Mouse (Mus musculus) midbrain, postnatal 0 days (tissue): Measurements from ENCODE around the gene Emp1. TPM values are rescaled to one million over a fixed set of nuclear protein-coding genes. Genes with fewer than 3 reads are reported as not detected.

Experiments
- ATAC-seq: fragments of 200-750 bp; cut with Nextera tagmentation; 2 replicates; pipeline ENCODE4 v1.8.0; 2017; ENCODE audit warnings: moderate number of reproducible peaks, mild to moderate bottlenecking, moderate TSS enrichment, moderate library complexity; ENCODE audit not compliant: low FRiP score
- DNase-seq: peaks from one replicate; pipeline ENCODE4 v3.0.0-alpha.2; 2015; ENCODE audit warnings: low spot score
- H3K27ac ChIP-seq: fragments of 300-500 bp; sonication (generic); 2 replicates; pipeline ENCODE4 v1.5.1; 2014; ENCODE audit warnings: low read depth, mild to moderate bottlenecking, low read length, mixed read lengths
- H3K27me3 ChIP-seq: fragments of 300-500 bp; sonication (generic); 2 replicates; pipeline ENCODE4 v1.6.1; 2014; ENCODE audit warnings: low read length, control low read depth, mixed read lengths; ENCODE audit not compliant: insufficient read depth
- H3K36me3 ChIP-seq: fragments of 300-500 bp; sonication (generic); 2 replicates; pipeline ENCODE4 v1.6.1; 2014; ENCODE audit warnings: low read length, control low read depth, mixed read lengths; ENCODE audit not compliant: insufficient read depth
- H3K4me1 ChIP-seq: fragments of 300-500 bp; sonication (generic); 2 replicates; pipeline ENCODE4 v1.6.1; 2014; ENCODE audit warnings: mild to moderate bottlenecking, control low read depth, antibody characterized with exemption, low read length, mixed read lengths; ENCODE audit not compliant: insufficient read depth
- H3K4me2 ChIP-seq: fragments of 300-500 bp; sonication (generic); 2 replicates; pipeline ENCODE4 v1.6.1; 2014; ENCODE audit warnings: low read depth, mild to moderate bottlenecking, low read length, mixed read lengths; ENCODE audit not compliant: poor library complexity, severe bottlenecking
- H3K4me3 ChIP-seq: fragments of 300-500 bp; sonication (generic); 2 replicates; pipeline ENCODE4 v1.5.1; 2014; ENCODE audit warnings: low read depth, mild to moderate bottlenecking, low read length, moderate library complexity
- H3K9ac ChIP-seq: fragments of 300-500 bp; sonication (generic); replicated peaks from 2 replicates; pipeline ENCODE4 v1.6.1; 2014; ENCODE audit warnings: mild to moderate bottlenecking, low read length, moderate library complexity, mixed read lengths; ENCODE audit not compliant: poor library complexity, severe bottlenecking
- H3K9me3 ChIP-seq: fragments of 300-500 bp; sonication (generic); 2 replicates; pipeline ENCODE4 v1.6.1; 2016; ENCODE audit warnings: low read length, control low read depth
- CTCF ChIP-seq: IDR thresholded peaks from 2 replicates; pipeline ENCODE4 v1.5.1; 2016; ENCODE audit warnings: antibody characterized with exemption, mild to moderate bottlenecking
- WGBS: fragments of 180-500 bp; shearing (Covaris S2); extraction: QIAGEN DNeasy Blood & Tissue Kit; methylation state at CpG from one replicate; pipeline ENCODE4 v1.1.7; 2014; 5-methylcytosine and 5-hydroxymethylcytosine counted together
- polyA plus RNA-seq: library from polyadenylated mRNA; unstranded; fragments of >200 nt; fragmentation: Nextera tagmentation; extraction: Ambion mirVana; gene quantifications from 2 replicates; pipeline ENCODE4 v1.2.1, GENCODE M21; 2015
- total RNA-seq: library from RNA; depleted of rRNA; stranded (reverse); fragments of >200 nt; gene quantifications from 2 replicates; pipeline ENCODE4 v1.2.3, GENCODE M21; 2014; rRNA removed

Emp1 gene
- total and polyA plus RNA-seq, 2 experiments from 2014 or later: 5.7 to 26.9 TPM

DNA sequence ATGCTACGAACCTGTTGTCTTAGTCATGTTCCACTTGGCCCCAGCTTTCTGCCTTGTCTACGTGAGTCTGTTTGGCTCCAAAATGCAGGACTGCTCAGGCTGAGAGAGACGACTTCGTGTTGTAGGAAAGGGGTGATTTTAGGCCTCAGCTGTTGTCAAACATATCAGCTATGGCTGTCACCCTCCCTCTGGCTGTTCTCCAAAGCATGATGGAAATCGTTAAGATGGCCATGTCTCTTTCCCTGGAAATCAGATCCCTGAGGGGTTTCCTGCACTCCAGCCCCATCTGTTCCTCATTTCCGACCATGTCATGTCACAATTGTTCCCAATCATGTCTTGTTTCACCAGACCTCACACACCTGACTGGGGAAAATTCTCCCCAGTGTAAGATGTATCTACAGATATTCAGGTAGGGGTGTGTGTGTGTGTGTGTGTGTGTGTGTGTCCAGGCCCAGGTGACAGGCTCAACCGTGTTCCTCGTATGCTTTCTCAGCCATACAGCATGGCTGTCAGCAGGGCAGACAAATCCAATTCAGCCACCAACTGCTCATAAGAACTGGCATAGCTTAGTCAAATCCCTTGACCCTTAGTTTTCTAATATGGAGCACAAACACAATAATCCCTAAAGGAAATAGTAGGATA is 67.0 kb downstream of the Emp1 start:
- H3K27me3 ChIP-seq: no peaks in the 10 kb centered on the region
- H3K9ac ChIP-seq: no peak overlapping the region
- TF ChIP-seq CTCF: no peak
- DNase-seq: peak; percentile 85
- H3K4me2 ChIP-seq: no peak overlapping the region
- H3K27ac ChIP-seq: no peak overlapping the region
- WGBS: 50% methylated on average over 8 of the region's 8 CpGs
- no peaks in the 10 kb centered on the region for H3K4me1 ChIP-seq
- no peaks in the 10 kb centered on the region for H3K9me3 ChIP-seq
- no peak for ATAC-seq
- no peaks in the 10 kb centered on the region for H3K36me3 ChIP-seq
- H3K4me3 ChIP-seq: no peak overlapping the region

DNA sequence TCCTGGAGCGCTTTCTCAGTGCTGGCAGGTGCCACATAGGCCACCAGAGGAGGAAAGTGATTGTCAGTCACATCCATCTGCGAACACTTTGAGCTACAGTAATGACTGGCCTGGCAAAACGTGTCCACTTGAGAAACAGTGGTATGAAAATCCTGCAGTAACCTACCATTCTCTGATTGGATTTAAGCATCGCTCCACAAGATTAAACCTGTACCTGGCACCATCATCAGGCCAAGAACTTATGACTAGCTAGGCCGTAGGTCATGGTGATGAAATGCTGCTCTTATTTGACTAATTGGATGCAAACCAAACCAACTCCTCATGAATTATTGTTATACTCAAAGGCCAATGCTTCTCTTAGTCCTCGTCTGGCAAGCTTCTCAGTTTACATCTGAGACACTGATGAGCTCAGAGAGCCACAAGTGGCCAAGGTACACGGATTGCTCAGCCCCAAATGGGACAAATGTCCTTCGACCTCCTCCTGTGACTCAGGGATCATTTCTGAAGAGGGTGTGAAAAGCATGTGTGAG is 68.2 kb downstream of the Emp1 start:
- H3K27me3 ChIP-seq: no peaks in the 10 kb centered on the region
- H3K4me1 ChIP-seq: no peaks in the 10 kb centered on the region
- TF ChIP-seq CTCF: no peak
- H3K27ac ChIP-seq: no peak overlapping the region
- H3K9me3 ChIP-seq: no peaks in the 10 kb centered on the region
- H3K4me3 ChIP-seq: no peak overlapping the region
- H3K4me2 ChIP-seq: no peak overlapping the region
- no peak for ATAC-seq
- WGBS: 85% methylated on average over 8 of the region's 8 CpGs
- no peak for DNase-seq
- H3K9ac ChIP-seq: no peak overlapping the region
- no peaks in the 10 kb centered on the region for H3K36me3 ChIP-seq

Other genes with a start within 250 kb of the Emp1 start
- not detected in 2 replicates for gene Gprc5d, start 244.3 kb upstream of the Emp1 start, total RNA-seq
- 0.27 TPM in 1 of 2 replicates, not detected in the other for gene Gprc5d, start 244.3 kb upstream of the Emp1 start, polyA plus RNA-seq
- gene Fam234b, start 164.6 kb upstream of the Emp1 start, total RNA-seq: 90.5 and 106 TPM in 2 replicates
- 114 and 119 TPM in 2 replicates for gene Fam234b, start 164.6 kb upstream of the Emp1 start, polyA plus RNA-seq
- gene Hebp1, start 164.5 kb upstream of the Emp1 start, total RNA-seq: 8.9 and 10.6 TPM in 2 replicates
- 8.7 and 9.2 TPM in 2 replicates for gene Hebp1, start 164.5 kb upstream of the Emp1 start, polyA plus RNA-seq
- 0.99 and 2.6 TPM in 2 replicates for gene Gsg1, start 108.2 kb upstream of the Emp1 start, total RNA-seq
- gene Gsg1, start 108.2 kb upstream of the Emp1 start, polyA plus RNA-seq: 0.17 and 0.37 TPM in 2 replicates
- not detected in 2 replicates for gene Pbp2, start 52.1 kb upstream of the Emp1 start, total RNA-seq
- gene Pbp2, start 52.1 kb upstream of the Emp1 start, polyA plus RNA-seq: not detected in 2 replicates